Mouse (Mus musculus): ENCODE results near the gene Rab21.
"Not testable (repeated sequence)": the region's sequence is repeated elsewhere in the genome, so short reads cannot be mapped to it uniquely, and the experiment has no call there.

The Rab21 gene

DNA sequence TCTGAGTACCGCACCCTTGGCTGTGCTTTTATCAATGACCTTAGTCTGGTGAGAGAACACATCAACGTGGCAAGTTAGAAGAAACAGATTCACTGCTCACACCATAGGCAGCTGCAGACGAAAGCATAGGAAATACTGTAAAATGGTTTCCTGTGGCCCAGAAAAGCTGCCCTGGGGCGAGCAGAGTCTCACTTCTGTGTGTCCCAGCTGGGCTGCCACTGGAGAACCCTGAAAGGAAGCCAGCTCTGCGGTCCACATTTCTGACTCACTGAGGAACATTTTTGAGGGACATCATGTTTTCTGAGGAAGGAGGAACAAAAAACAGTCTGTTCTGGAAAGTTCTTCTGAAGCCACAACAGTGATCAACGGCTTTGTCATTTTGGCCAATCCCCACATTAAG lies 13.1 kb upstream of the Rab21 start:
- peak; percentile 44 for DNase-seq (ENCODE audit: low read depth)

DNA sequence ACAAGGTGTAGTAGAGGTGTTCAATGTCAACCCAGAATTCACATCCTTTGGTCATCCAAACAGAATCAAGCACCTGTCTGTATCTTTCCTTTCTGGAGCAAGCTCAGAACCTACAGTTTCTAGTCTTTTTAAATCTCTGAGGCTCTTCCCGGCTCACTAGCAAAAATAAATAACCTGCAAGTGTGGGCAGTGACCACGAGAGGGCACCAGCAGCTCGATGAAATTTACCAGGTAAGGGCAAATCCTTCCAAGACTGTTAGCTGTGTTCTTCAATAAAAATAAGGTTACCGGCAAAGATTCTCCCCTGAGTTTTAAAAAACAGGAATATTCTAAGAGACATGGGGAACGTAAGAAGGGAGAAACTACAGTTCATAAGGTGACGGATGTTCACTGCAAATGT lies 7.9 kb upstream of the Rab21 start:
- DNase-seq (ENCODE audit: low read depth), result peak; percentile 89

DNA sequence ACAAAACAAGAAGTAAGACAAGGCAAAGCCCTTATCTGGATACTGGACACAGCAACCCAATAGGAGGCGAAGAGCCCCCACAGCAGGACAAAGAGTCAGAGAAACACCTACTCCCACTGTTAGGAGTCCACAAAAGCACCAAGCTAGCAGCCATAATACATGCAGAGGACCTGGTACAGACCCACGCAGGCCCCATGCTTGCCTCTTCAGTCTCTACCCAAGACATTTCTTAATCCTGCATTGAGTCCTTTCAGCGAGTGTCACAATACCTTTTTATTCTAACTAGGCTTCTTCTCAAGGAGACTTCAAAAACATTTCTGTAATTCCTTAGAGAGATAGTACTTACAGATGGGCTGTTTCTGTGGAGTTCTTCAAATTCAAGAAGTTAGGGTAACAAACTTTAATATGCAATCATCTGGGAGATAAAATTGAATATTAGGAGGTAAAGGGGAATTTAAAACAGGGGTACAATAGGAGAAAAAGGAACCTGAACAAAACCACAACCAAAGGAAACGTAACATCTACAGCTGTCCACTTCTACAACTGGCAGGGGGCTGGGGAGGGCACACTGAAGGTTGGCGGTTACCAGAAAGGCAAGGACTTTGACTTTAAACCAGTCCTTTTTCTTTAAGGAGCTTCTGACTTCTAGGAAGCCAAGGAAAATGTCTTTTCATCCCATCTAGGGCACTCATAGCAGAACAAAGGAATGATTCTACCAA lies 6.1 kb upstream of the Rab21 start:
- no peak for DNase-seq (ENCODE audit: low read depth)

DNA sequence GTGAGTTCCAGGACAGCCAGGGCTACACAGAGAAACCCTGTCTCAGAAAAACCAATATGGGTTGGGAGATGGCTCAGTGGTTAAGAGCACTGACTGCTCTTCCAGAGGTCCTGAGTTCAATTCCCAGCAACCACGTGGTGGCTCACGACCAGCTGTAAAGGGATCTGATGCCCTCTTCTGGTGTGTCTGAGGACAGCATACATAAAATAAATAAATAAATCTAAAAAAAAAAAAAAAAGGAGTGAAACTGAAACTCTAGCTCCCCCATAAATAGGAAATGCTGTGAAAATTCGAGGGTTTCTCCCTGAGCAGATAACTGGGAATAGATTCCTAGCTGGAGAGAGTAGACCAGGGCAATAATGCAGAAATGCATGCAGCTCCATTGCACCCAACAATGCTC lies 3.0 kb upstream of the Rab21 start:
- DNase-seq (ENCODE audit: low read depth), result not testable (repeated sequence)

DNA sequence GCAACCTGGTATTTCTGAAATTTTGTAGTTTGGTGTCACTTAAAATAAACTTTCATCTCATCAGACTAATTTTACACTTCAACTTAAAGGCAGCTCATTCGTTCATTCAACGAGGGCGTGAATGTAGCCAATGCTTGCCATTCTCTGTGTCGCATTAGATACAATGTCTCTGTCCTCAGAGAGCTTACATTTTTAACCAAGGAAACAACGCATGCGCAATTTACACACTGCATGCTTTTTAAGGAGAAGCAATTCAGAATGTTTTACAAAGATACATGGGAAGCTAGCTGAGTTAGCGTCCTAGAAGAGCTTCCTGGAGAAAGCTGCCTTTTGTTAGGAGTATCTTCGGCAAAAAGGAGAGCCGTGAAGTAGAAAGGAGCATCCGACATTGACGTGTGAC lies 919 bp upstream of the Rab21 start:
- no peak for DNase-seq (ENCODE audit: low read depth)

DNA sequence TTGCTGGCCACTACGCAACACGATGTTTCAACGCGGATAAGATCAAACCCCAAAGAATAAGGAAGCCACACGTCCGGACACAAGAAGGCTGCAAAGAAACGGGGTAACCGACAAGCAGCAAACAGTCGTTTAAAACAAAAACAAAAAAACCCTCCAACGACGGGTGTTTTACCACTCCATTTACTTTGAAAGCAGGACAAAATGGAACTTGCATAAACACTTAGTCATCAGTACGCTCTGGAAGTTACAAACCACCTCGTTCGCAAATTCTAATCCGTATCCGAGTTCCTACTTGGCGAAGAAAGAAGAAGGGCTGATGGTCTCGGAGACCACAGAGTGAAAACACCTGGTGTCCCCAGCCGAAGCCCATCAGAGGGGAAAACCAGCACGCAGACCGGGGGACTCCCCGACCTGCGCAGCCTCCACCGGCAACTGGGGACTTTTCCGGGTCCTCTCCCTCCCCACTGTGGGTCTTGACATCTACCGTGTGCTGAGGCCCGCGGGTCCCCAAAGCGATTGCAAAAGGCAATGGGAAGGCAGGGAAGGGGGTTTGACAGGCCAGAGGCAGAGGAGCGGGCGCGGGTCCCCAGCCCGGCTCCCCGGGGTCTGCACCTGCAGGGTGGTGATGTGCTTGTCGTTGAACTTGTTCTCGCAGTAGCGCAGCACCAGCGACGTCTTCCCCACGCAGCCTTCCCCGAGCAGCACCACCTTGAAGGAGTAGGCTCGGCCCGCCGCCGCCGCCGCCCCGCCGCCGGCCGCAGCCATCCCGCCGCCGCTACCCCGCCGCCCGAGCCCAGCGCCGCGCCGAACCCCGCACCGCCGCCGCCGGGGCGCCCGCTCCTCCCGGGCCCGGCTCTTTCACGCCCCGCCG lies 577 bp downstream of the Rab21 start:
- DNase-seq (ENCODE audit: low read depth), result peak; percentile 93

DNA sequence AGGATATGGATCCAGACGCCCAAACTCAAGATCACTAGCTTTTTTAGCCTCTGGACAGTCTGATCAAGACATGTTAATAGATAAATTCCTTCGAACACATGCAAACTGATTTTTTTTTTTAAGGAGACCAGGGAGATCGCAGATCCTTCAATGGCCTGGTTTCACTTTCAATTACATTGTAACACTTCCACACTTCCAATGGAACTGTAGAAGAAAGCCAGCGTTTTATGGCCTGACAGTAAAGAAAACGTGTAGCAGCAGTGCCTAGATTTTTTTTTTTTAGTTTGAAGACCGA lies 1.2 kb downstream of the Rab21 start:
- no peak for DNase-seq (ENCODE audit: low read depth)

DNA sequence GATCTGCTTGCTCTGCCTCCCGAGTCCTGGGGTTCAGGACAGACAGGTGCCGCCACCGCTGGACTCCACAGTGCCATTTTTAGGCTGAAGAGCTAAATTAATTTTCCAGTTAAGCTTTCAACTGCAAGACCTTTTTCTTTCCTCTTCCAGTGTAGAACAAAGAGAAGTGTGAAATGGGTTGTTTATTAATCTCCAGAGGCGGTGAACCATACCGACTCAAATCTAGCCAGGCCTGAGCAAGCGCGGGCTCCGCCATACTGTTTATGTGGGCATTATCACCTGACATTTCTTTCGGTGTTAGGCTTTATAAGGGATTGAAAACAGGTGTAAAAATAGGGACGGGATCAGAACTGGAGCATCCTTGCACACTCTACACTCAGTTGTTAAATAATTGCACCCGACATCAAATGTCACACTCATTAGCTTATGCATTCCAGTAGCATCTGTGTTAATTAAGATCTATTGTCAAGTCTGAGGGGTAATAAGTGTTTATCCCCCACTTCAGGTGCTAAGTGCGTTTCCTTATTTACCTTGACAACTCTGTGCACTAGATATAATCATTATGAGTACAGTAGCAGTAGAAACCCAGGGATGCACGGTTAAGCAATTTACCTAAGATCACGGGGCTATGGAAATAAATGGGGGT lies 1.6 kb downstream of the Rab21 start:
- no peak for DNase-seq (ENCODE audit: low read depth)

DNA sequence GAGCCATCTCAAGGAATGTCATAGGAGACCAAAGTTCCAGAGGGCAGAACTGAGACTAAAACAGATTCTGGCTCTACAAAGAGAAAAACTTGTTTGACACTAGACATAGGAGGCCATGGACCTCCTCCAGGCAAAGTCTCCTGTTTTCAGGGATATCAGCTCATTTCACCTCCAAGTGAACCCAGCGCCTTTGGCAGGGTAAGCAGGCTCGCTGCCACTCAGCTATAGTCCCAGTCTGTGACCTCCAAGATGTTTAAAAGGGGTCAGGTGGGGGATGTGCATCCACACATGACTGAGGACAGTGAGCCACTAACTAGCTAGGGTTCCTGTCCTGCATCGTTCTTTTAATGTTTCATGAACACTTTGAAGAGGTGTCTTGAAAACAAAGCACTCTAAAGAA lies 2.7 kb downstream of the Rab21 start:
- DNase-seq (ENCODE audit: low read depth), result peak; percentile 25

DNA sequence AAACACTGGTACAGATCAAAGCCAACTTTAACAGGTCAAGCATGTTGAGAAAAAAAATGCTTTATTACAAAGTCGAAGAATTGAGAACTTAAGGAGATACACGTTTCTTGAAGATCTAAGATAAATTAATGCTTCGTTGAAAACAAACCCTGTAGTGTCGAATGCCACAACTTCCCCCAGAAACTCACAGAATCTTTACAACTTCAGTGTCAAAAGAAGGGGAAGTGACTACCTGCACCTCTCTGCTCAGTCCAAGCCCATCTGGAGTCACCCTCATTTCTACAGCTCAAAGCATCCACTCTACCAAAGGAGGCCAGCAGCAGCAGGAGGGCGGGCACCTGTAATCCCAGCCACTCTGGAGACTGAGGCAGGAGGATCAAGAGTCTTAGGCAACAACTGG lies 3.2 kb downstream of the Rab21 start:
- peak; percentile 28 for DNase-seq (ENCODE audit: low read depth)

DNA sequence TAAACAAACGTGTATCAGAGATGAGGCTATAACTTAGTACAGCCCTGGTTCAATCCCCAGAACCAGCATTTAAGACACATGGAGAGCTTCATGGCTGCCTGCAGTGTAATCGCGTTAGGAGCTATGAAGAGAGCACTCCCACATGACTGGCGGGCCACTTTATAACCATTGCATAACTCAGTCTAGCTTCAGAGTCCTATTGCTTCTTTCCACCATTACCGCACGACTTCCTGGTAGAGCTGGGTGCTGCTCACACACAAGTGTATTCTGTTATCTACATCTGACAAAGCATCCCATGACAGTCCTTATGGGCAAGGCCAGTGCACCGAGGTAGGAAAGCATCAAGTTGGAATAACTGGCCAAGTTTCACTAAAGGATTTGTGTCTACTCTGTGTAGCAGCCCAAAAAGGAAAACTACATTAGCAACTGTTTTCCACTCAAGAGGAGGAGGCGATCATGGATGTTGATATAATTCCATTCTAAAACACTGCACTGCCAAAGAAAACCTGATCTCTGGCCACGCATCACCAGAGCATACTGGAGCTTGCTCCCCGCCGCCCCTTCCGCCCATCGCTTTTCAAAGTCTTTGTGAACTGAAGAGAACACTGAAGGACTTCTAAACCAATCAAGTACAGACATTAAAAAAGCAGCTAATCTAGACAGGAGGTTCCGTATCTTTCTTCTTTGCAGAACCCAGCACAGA lies 4.0 kb downstream of the Rab21 start:
- no peak for DNase-seq (ENCODE audit: low read depth)

DNA sequence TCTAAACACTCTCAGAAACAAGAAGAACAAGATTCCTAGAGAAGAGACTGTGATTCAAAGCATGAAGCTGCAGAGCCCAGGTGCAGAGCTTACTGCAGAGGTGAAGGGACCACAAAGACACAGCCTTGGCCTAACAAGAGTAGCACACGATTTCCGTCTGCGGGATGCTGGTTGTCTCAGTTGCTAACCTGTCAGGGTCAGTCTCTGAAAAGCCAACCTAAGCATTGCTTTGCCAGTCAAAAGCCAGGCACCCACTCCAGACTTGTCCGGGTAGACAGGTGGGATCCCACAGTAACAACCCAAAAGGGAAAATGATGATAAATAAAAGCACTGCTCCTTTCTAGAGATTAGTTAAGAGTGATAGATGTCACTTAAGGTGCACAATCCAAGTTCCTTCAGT lies 6.2 kb downstream of the Rab21 start:
- no peak for DNase-seq (ENCODE audit: low read depth)

DNA sequence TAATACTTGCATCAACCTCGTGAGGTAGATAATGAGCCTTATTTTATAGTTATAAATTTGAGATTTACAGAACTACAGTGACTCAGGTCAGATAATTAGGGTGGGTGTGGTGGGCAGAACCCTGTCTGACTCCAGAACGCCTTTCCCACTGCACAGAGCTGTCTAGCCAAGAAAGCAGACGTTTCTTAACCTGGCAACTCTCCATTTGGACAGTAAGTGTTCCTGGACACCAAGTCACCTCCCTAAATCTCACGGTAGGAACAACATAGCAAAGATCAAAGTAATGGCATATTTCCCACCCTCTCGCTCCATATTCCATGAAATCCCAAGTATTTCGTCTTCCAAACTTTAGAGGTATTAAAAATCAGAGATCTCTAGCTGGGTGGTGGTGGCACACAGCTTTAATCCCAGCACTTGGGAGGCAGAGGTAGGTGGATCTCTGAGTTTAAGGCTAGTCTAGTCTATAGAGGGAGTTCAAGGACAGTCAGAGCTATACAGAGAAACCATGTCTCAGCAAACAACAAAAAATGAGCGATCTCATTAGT lies 8.0 kb downstream of the Rab21 start:
- no peak for DNase-seq (ENCODE audit: low read depth)

DNA sequence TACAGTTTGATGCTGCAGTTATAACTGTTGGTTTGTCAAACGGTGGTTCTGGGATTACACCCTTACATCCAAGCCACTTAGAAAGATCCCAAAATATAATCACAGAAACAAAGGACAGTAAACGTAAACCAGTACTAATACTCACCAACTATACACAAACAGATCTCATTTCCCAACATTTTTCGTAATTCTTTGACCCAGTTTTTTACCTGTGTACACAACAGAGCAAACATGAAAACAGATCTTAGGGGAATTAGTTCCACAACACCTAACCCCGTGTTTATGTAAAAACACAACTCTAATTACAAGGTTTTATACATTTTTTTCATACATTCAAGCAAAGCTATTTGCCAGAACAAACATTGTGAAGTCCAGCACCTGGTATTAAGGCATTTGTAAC lies 16.7 kb downstream of the Rab21 start:
- no peak for DNase-seq (ENCODE audit: low read depth)

DNA sequence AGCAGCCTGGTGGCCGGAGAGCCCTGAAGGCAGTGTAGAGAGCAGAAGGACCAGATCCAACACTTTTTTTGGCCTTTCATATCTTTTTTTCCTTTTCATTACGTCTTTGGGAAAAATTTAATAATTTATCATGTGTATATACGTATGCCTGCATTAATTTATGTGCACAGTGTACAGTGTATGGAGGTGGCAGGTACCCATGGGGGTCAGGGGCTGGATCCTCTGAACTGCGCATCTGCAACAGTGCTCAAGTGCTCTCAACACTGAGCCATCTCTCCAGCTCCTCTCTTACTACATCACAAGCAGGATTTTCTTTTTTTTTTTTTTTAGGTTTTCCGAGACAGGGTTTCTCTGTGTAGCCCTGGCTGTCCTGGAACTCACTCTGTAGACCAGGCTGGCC lies 17.8 kb downstream of the Rab21 start:
- DNase-seq (ENCODE audit: low read depth), result no peak

DNA sequence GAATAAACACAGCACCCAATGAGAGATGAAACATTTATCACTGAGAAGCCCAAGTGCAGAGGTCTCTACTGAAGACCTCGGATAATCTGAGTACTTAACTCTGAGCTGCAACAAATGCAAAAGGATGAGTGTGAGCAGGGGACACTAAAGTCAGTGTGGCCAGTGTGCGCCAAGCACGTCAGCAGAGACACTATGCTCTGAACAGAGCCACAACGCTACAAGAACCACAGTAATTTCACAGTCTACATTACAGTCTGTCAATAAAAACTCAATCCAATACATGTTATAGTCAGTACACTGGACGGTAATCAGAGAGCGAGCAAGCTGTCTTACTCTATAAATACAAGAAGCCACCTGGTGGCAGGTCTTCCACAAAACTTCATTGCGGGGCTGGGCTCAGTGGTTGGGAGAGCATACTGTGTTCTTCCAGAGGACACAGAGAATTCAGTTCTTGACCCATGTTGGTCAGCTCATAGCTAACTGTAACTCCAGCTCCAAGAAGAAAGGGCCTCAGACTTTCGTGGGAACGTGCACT lies 18.9 kb downstream of the Rab21 start:
- DNase-seq (ENCODE audit: low read depth), result no peak

DNA sequence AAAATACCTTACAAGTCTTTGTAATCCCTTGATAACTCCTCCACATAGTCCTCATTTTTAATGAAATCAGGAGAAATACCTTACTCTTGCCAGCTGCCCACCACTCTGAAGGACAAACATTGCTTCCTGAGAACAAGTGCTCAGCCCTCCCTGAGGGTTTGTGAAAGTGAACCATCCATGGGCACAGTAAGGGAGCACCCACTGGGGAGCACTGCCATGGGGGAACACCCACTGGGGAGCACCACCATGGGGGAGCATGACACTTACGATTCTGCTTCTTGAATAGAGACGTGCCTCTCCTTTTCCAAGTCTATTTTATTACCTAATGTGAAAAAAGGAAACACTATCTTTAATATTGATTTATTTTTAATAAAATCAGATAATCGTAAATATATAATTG lies 20.2 kb downstream of the Rab21 start:
- no peak for DNase-seq (ENCODE audit: low read depth)

DNA sequence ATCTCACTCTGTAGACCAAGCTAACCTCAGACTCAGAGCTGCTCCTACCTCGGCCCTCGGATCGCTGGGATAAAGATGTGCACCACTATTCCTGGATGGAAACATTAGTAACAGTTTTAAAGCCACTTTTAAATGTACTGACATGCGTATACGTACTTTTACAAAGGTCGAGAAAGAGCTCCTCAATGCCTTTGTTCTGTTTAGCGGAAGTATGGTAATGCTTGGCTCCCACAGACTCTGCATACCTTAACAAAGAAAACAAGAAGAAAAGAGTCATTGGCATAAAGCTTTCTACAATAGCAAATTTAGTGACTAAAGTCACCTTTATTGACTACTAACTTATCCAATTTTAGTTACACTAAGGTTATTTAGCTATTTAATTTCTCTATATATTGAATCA lies 20.7 kb downstream of the Rab21 start:
- DNase-seq (ENCODE audit: low read depth), result no peak

DNA sequence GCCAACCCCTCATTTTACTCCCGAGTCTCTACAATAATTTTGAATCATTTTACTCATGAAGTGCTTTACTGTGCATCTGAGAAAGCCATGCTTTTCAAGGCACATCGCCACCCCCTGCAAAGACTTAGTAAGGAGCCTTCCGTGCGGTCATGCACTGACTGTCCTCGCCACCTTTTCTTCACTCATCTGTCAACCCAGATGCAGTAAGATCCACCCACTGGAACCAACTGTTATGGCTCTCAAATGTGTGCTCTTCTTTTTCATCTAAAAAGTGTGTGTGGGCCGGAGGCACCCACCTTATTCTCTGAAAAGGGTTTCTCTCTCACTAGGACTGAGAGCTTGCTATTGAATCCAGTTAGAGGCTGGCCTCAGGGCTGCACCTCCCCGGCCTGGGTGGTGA lies 21.4 kb downstream of the Rab21 start:
- no peak for DNase-seq (ENCODE audit: low read depth)

DNA sequence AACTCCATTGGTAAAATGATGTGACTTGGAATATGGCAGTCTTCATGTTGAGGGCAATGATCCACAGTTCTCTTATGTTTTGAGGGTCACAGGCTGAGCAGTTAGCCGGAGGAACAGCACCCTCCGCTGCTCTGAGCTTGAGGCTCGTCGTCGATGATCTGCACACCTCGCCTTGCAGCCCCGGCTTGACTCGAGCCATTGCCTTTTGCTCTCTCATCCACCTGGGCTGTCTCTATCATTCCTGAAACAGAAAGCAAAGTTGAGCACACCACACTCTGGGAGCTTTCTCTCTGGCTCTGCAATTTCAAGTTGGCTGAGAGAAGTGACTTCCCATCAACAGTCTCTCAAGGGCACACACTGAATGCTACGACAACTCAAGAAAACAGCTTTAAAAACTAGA lies 24.7 kb downstream of the Rab21 start:
- DNase-seq (ENCODE audit: low read depth), result no peak

DNA sequence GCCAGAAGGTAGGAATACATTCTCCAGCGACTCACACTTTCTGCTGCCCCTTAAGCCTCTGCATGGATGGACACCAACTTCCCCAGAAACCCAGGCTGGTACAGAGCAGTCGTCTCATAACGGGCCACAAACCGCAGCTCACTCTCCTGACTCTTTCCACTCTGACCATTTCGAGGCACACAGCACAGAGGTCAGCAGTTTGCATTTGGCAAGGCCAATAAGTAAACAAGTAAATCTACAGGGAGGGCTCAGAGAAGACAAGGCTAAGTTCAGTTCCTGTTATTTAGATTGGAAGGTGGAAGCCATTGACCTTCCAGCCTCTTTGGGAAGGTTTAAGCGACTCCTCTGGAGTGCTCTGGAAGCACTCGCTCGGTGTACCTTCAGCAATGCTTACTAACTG lies 26.5 kb downstream of the Rab21 start:
- DNase-seq (ENCODE audit: low read depth), result no peak

DNA sequence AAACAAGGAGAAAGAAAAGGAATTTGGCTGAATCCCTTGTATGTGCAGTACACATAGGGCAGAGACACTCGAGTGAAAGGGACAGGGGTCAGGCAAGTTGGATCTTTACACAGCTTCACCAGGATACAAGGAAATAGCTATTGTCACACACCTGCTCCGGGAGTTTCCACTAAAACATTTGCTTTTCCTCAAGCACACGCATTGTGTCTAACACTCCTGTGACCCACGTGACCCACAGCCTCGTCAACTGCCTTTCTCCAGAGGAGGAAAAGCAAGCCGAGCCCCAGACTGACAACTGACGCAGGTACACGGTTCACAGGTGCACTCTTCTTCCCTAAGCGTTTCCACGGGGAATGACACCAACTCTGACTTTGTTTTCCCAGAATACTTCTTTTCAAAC lies 31.2 kb downstream of the Rab21 start:
- no peak for DNase-seq (ENCODE audit: low read depth)
